Mouse (Mus musculus) midbrain, embryonic 16.5 days (tissue): ENCODE measurements around the gene Zfp651. TPM values are rescaled to one million over a fixed set of nuclear protein-coding genes. Genes with fewer than 3 reads are reported as not detected.

Experiments
- ATAC-seq: fragments of 200-750 bp; cut with Nextera tagmentation; 2 replicates; pipeline ENCODE4 v1.8.0; 2017; ENCODE audit warnings: moderate TSS enrichment
- H3K27ac ChIP-seq: fragments of 300-500 bp; sonication (generic); 2 replicates; pipeline ENCODE4 v1.5.1; 2014; ENCODE audit warnings: mild to moderate bottlenecking, low read length, mixed read lengths
- H3K27me3 ChIP-seq: fragments of 300-500 bp; sonication (generic); 2 replicates; pipeline ENCODE4 v1.6.1; 2014; ENCODE audit warnings: low read depth, low read length, mixed read lengths; ENCODE audit not compliant: control insufficient read depth, insufficient read depth
- H3K36me3 ChIP-seq: fragments of 300-500 bp; sonication (generic); 2 replicates; pipeline ENCODE4 v1.6.1; 2014; ENCODE audit warnings: mild to moderate bottlenecking, low read length, moderate library complexity, mixed read lengths; ENCODE audit not compliant: control insufficient read depth, insufficient read depth
- H3K4me1 ChIP-seq: fragments of 300-500 bp; sonication (generic); 2 replicates; pipeline ENCODE4 v1.6.1; 2014; ENCODE audit warnings: mild to moderate bottlenecking, low read length, mixed read lengths; ENCODE audit not compliant: control insufficient read depth, insufficient read depth
- H3K4me2 ChIP-seq: fragments of 300-500 bp; sonication (generic); 2 replicates; pipeline ENCODE4 v1.6.1; 2014; ENCODE audit warnings: mild to moderate bottlenecking, low read length, mixed read lengths
- H3K4me3 ChIP-seq: fragments of 300-500 bp; sonication (generic); 2 replicates; pipeline ENCODE4 v1.5.1; 2014; ENCODE audit warnings: low read depth, mild to moderate bottlenecking, low read length, moderate library complexity, mixed read lengths
- H3K9ac ChIP-seq: fragments of 300-500 bp; sonication (generic); 2 replicates; pipeline ENCODE4 v1.6.1; 2014; ENCODE audit warnings: low read depth, low read length, mixed read lengths
- H3K9me3 ChIP-seq: fragments of 300-500 bp; sonication (generic); replicated peaks from 2 replicates; pipeline ENCODE4 v1.6.1; 2014; ENCODE audit warnings: mild to moderate bottlenecking, low read length, mixed read lengths; ENCODE audit not compliant: control insufficient read depth, poor library complexity, severe bottlenecking
- WGBS: fragments of 180-500 bp; shearing (Covaris S2); extraction: QIAGEN DNeasy Blood & Tissue Kit; methylation state at CpG from one replicate; pipeline ENCODE4 v1.1.7; 2014; 5-methylcytosine and 5-hydroxymethylcytosine counted together
- polyA plus RNA-seq: library from polyadenylated mRNA; unstranded; fragments of >200 nt; fragmentation: Nextera tagmentation; extraction: Ambion mirVana; gene quantifications from 2 replicates; pipeline ENCODE4 v1.2.1, GENCODE M21; 2015

Gene Zfp651
- polyA plus RNA-seq, 1 experiment from 2014 or later = 23.6 TPM

GRCm38 (mm10) chr9:121775951-121776350 is 16.8 kb downstream of the Zfp651 start:
- H3K4me1 ChIP-seq = no peaks in the 10 kb centered on the region
- 79% methylated on average over 10 of the region's 10 CpGs for WGBS
- H3K27me3 ChIP-seq = peaks cover 24% of the 10 kb centered on the region
- no peak overlapping the region for H3K4me2 ChIP-seq
- no peak overlapping the region for H3K9ac ChIP-seq
- no peaks in the 10 kb centered on the region for H3K9me3 ChIP-seq
- H3K36me3 ChIP-seq = no peaks in the 10 kb centered on the region
- H3K4me3 ChIP-seq = no peak overlapping the region
- no peak for ATAC-seq
- no peak overlapping the region for H3K27ac ChIP-seq

GRCm38 (mm10) chr9:121776511-121776910 is 17.4 kb downstream of the Zfp651 start:
- no peaks in the 10 kb centered on the region for H3K4me1 ChIP-seq
- peaks cover 24% of the 10 kb centered on the region for H3K27me3 ChIP-seq
- WGBS = 84% methylated on average over 7 of the region's 7 CpGs
- no peak overlapping the region for H3K27ac ChIP-seq
- ATAC-seq = no peak
- no peaks in the 10 kb centered on the region for H3K9me3 ChIP-seq
- H3K4me2 ChIP-seq = no peak overlapping the region
- H3K9ac ChIP-seq = no peak overlapping the region
- no peaks in the 10 kb centered on the region for H3K36me3 ChIP-seq
- H3K4me3 ChIP-seq = no peak overlapping the region

DNA sequence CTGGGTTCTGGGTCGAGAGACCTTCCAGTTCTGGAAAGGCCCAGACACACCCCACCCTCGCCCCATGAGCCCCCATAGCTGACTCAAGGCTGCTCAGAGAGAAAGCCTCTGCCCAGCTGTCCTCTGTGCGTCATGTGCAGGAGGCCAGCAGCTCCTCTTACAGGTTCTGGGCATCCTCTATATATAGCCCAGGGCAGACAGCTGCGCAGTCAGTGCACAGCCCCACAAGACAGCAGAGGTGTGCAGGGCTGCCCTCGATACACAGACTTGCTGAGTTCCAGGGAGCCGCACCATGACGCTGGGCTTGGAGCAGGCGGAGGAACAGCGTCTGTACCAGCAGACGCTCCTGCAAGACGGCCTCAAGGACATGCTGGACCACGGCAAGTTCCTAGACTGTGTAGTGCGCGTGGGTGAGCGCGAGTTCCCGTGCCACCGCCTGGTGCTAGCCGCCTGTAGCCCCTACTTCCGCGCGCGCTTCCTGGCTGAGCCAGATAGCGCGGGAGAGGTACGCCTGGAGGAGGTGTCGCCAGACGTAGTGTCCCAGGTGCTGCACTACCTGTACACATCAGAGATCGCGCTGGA is 18.4 kb downstream of the Zfp651 start, which contains the start of gene Klhl40:
Klhl40 (plus strand) TSS at position 124 of the 582 bp plus-strand sequence.
- H3K36me3 ChIP-seq = no peaks in the 10 kb centered on the region
- H3K27ac ChIP-seq = 0 out of 2 replicates have a peak within 1 kb of the TSS, but pooled peaks have one; percentile 23
- peak within 1 kb of the TSS; percentile 79 for H3K4me2 ChIP-seq
- H3K9me3 ChIP-seq = no peaks in the 10 kb centered on the region
- H3K4me3 ChIP-seq = peak within 1 kb of the TSS; percentile 38
- peak within 1 kb of the TSS; percentile 62 for H3K9ac ChIP-seq
- peak; percentile 69 for ATAC-seq
- no peaks in the 10 kb centered on the region for H3K4me1 ChIP-seq
- 19% methylated on average over 30 of the region's 30 CpGs for WGBS
- H3K27me3 ChIP-seq = peaks cover 24% of the 10 kb centered on the region

GRCm38 (mm10) chr9:121778066-121778624 is 19.0 kb downstream of the Zfp651 start:
- Histone ChIP-seq H3K9ac (peak overlapping the region; percentile 62), H3K9me3 (no peaks in the 10 kb centered on the region), H3K36me3 (no peaks in the 10 kb centered on the region), H3K4me3 (peak overlapping the region; percentile 38), H3K4me2 (peak overlapping the region; percentile 79), H3K4me1 (no peaks in the 10 kb centered on the region), H3K27ac (0 out of 2 replicates have a peak overlapping the region, but pooled peaks have one; percentile 23), H3K27me3 (peaks cover 24% of the 10 kb centered on the region)
- 11% methylated on average over 54 of the region's 54 CpGs for WGBS
- ATAC-seq = peak; percentile 64

- H3K27me3 ChIP-seq = no peaks in the 10 kb centered on the region
- no peak overlapping the region for H3K9ac ChIP-seq
- no peak overlapping the region for H3K4me3 ChIP-seq
- H3K4me1 ChIP-seq = no peaks in the 10 kb centered on the region
- no peak overlapping the region for H3K4me2 ChIP-seq
- no peaks in the 10 kb centered on the region for H3K9me3 ChIP-seq
- H3K27ac ChIP-seq = no peak overlapping the region
- H3K36me3 ChIP-seq = no peaks in the 10 kb centered on the region
- WGBS = 92% methylated on average over 12 of the region's 12 CpGs
- no peak for ATAC-seq
These were observed 25.7 kb downstream of the Zfp651 start for GRCm38 (mm10) chr9:121784801-121785200.

DNA sequence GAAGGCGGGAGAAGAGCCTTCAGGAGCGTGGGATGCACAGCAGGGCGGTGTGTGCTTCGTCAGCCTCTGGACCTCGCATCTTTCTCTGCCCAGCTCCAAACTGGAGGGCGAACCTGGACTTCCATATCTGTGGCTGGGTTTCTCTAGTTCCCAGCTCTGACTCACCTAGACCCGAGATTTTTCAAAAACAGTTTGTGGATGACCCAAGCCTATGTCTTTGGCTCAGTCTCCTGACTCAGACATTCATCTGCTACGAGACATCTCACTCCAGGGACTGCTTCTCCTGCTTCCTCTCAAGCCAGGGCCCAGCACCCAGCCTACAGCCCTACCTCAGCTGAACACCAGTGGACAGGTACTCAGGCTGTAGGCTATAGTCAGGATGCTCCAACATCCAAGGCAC is 26.1 kb downstream of the Zfp651 start:
- ATAC-seq = no peak
- H3K4me1 ChIP-seq = no peaks in the 10 kb centered on the region
- no peak overlapping the region for H3K4me3 ChIP-seq
- H3K9me3 ChIP-seq = no peaks in the 10 kb centered on the region
- WGBS = 81% methylated on average over 8 of the region's 8 CpGs
- H3K4me2 ChIP-seq = no peak overlapping the region
- H3K9ac ChIP-seq = no peak overlapping the region
- H3K27ac ChIP-seq = no peak overlapping the region
- no peaks in the 10 kb centered on the region for H3K36me3 ChIP-seq
- no peaks in the 10 kb centered on the region for H3K27me3 ChIP-seq

DNA sequence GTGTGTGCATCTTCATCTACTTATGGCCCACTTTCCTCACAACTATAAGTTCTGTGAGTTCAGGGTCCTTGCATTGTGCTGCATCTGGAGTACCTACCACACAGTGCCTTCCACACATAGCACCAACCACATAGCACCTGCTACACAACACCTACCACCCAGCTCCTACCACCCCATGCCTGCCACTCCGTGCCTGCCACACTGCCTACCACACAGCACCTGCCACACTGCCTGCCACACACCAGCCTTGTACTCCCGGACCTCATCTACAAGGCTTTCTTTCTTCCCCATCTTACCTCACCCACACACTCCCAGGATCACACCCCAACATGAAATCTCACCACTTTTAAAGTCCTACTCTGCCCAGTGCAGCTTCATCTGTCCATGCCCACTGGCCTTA is 27.2 kb downstream of the Zfp651 start:
- H3K36me3 ChIP-seq = no peaks in the 10 kb centered on the region
- H3K4me1 ChIP-seq = no peaks in the 10 kb centered on the region
- no peak overlapping the region for H3K27ac ChIP-seq
- no peak overlapping the region for H3K4me2 ChIP-seq
- no peak for ATAC-seq
- WGBS = 80% methylated on average over 2 of the region's 2 CpGs
- no peak overlapping the region for H3K9ac ChIP-seq
- H3K4me3 ChIP-seq = no peak overlapping the region
- H3K27me3 ChIP-seq = no peaks in the 10 kb centered on the region
- H3K9me3 ChIP-seq = no peaks in the 10 kb centered on the region

DNA sequence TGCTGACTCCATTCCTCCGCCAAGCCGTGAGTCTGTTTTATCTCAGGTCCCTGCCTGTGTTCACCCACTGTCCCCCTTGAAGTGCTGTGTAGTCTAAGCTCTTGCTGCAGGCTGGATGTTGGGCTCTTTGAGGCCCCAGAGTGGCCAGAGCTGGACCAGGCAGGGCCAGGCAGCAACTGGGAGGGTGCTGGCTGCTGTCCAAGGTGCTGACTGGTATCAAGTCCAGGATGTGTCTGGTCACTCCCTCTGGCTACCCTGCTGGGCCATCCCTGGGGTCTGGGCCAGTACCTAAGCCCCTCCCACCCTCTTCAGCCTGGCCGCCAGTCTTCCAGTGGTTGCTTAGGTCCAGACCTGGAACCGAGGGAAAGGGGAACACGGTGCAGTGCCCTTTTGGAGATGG is 32.1 kb downstream of the Zfp651 start:
- 13% methylated on average over 5 of the region's 5 CpGs for WGBS
- no peaks in the 10 kb centered on the region for H3K36me3 ChIP-seq
- no peak overlapping the region for H3K9ac ChIP-seq
- H3K4me2 ChIP-seq = no peak overlapping the region
- H3K27me3 ChIP-seq = no peaks in the 10 kb centered on the region
- H3K27ac ChIP-seq = no peak overlapping the region
- no peak overlapping the region for H3K4me3 ChIP-seq
- H3K9me3 ChIP-seq = no peaks in the 10 kb centered on the region
- 0 out of 2 replicates have a peak, but pooled peaks cover 2% of the 10 kb centered on the region for H3K4me1 ChIP-seq
- ATAC-seq = no peak

DNA sequence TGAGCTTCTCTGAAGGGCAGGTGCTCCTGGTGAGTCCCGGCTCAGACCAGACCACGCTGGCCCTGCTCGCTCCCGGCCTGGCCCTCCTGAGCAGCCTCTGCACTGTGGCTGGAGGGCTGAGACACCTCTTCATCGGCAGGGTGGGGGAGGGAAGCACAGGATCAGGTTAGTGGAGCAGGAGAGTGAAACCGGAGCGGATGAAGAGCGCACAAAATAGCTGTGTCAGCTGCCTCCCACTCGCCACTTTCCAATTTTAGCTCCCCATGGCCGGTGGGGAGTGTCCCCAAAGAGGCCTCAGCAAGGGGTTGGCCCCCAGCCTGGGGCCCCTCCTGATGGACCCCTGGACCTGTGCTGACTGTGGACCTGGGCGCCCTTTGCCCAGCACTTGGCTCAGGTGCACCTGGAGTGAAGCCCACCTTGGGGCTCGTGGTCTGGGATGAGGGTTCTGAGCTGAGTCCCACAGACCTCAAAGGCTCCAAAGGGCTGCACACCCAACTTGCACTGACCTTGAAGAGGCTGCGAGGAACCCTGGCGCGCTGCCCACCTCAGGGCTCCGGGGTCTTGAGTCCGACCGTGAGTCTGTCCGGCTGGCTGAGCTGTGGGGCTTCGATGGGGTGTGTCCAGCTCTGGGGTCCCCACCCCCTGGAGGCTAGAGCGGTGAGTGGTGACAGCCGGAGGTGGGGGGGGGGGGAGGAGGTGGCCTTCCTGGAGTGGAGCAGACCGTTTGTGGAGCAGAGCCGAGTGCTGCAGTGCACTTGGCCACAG is 32.8 kb downstream of the Zfp651 start, which contains the start of gene Hhatl:
Hhatl (minus strand) TSS at position 751 of the 765 bp plus-strand sequence.
- Histone ChIP-seq H3K9me3 (no peaks in the 10 kb centered on the region), H3K4me2 (no peak within 1 kb of the TSS), H3K27me3 (no peaks in the 10 kb centered on the region), H3K9ac (no peak within 1 kb of the TSS), H3K4me3 (no peak within 1 kb of the TSS), H3K36me3 (no peaks in the 10 kb centered on the region), H3K27ac (no peak within 1 kb of the TSS), H3K4me1 (0 out of 2 replicates have a peak, but pooled peaks cover 2% of the 10 kb centered on the region)
- ATAC-seq = no peak
- 46% methylated on average over 24 of the region's 24 CpGs for WGBS
